Mouse (Mus musculus) limb, embryonic 11.5 days (tissue): ENCODE results near the gene Enpp5. TPM values are rescaled to one million over a fixed set of nuclear protein-coding genes. Genes with fewer than 3 reads are reported as not detected.

Experiments
- ATAC-seq: fragments of 200-750 bp; cut with Nextera tagmentation; 2 replicates; pipeline ENCODE4 v1.8.0; 2017; ENCODE audit warnings: low read depth; ENCODE audit not compliant: insufficient number of reproducible peaks, low FRiP score, low TSS enrichment
- DNase-seq: peaks from one replicate; pipeline ENCODE4 v3.0.0-alpha.2; 2015; ENCODE audit warnings: low spot score
- H3K27ac ChIP-seq: fragments of 300-500 bp; sonication (generic); replicated peaks from 2 replicates; pipeline ENCODE4 v1.5.1; 2014; ENCODE audit warnings: low read depth, mild to moderate bottlenecking, low read length
- H3K27me3 ChIP-seq: fragments of 300-500 bp; sonication (generic); 2 replicates; pipeline ENCODE4 v1.6.1; 2014; ENCODE audit warnings: mild to moderate bottlenecking, low read length, mixed read lengths; ENCODE audit not compliant: control insufficient read depth, insufficient read depth
- H3K36me3 ChIP-seq: fragments of 300-500 bp; sonication (generic); 2 replicates; pipeline ENCODE4 v1.6.1; 2014; ENCODE audit warnings: mild to moderate bottlenecking, low read length, moderate library complexity, mixed read lengths; ENCODE audit not compliant: control insufficient read depth, insufficient read depth
- H3K4me1 ChIP-seq: fragments of 300-500 bp; sonication (generic); 2 replicates; pipeline ENCODE4 v1.6.1; 2014; ENCODE audit warnings: low read length, mixed read lengths; ENCODE audit not compliant: control insufficient read depth, insufficient read depth
- H3K4me2 ChIP-seq: fragments of 300-500 bp; sonication (generic); 2 replicates; pipeline ENCODE4 v1.6.1; 2014; ENCODE audit warnings: low read depth, mild to moderate bottlenecking, moderate library complexity; ENCODE audit not compliant: severe bottlenecking
- H3K4me3 ChIP-seq: fragments of 300-500 bp; sonication (generic); 2 replicates; pipeline ENCODE4 v1.5.1; 2014; ENCODE audit warnings: low read depth, low read length
- H3K9ac ChIP-seq: fragments of 300-500 bp; sonication (generic); 2 replicates; pipeline ENCODE4 v1.6.1; 2014; ENCODE audit warnings: mild to moderate bottlenecking, low read length
- H3K9me3 ChIP-seq: fragments of 300-500 bp; sonication (generic); 2 replicates; pipeline ENCODE4 v1.6.1; 2016; ENCODE audit warnings: low read length; ENCODE audit not compliant: control insufficient read depth
- WGBS: fragments of 180-500 bp; shearing (Covaris S2); extraction: QIAGEN DNeasy Blood & Tissue Kit; methylation state at CpG from one replicate; pipeline ENCODE4 v1.1.7; 2014; 5-methylcytosine and 5-hydroxymethylcytosine counted together
- polyA plus RNA-seq: library from polyadenylated mRNA; unstranded; fragments of >200 nt; fragmentation: Nextera tagmentation; extraction: Ambion mirVana; gene quantifications from 2 replicates; pipeline ENCODE4 v1.2.1, GENCODE M21; 2014

Enpp5 gene
- polyA plus RNA-seq, 1 experiment from 2014 or later = 7.1 TPM

DNA sequence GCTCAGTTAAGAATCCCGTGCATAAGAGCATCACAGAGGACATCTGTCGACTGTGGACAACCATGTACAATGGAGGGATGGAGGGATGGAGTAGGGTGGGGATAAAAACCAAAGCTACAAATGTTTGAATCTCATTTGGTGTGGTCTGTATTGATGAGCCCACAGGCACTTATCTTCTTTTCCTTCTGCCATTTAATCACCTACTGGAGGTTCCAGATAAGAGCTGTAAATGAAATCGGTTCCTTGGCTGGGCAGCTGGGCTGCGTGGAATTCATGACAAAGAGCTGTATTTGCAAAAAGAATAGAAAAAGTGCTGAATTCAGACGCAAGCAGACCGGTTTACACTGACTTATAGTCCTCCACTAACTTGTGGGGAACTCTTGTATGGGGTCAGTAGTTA is 55.5 kb downstream of the Enpp5 start:
- H3K4me3 ChIP-seq = no peak overlapping the region
- no peaks in the 10 kb centered on the region for H3K4me1 ChIP-seq
- no peak for ATAC-seq
- no peak overlapping the region for H3K9ac ChIP-seq
- H3K27ac ChIP-seq = no peak overlapping the region
- H3K9me3 ChIP-seq = no peaks in the 10 kb centered on the region
- 77% methylated on average over 6 of the region's 6 CpGs for WGBS
- no peaks in the 10 kb centered on the region for H3K27me3 ChIP-seq
- no peaks in the 10 kb centered on the region for H3K36me3 ChIP-seq
- no peak for DNase-seq
- H3K4me2 ChIP-seq = no peak overlapping the region

- DNase-seq = no peak
- no peak overlapping the region for H3K4me3 ChIP-seq
- H3K4me1 ChIP-seq = no peaks in the 10 kb centered on the region
- H3K9ac ChIP-seq = no peak overlapping the region
- H3K27ac ChIP-seq = no peak overlapping the region
- H3K27me3 ChIP-seq = no peaks in the 10 kb centered on the region
- no peaks in the 10 kb centered on the region for H3K9me3 ChIP-seq
- ATAC-seq = no peak
- no peaks in the 10 kb centered on the region for H3K36me3 ChIP-seq
- 88% methylated on average over 9 of the region's 9 CpGs for WGBS
- no peak overlapping the region for H3K4me2 ChIP-seq
Observed at GRCm38 (mm10) chr17:44134545-44134944, 55.9 kb downstream of the Enpp5 start.

DNA sequence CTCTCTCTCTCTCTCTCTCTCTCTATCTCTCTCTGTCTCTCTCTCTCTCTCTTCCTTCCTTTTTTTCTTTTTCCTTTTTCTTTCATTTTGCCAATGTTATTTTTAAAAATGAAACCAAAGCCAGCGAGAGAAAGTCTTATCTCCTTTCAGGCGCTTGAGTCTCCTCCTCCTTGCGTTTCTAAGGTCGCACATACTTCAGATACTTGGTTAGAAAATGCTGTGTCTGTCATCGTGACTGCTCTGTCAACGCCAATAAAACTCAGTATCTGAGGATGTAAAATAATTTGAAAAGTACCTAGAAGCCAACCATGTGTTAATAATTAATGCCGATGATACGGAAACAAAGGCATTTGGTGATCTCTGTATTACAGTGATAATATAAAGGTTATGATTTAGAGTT is 57.4 kb downstream of the Enpp5 start:
- Histone ChIP-seq H3K27ac (no peak overlapping the region), H3K4me3 (no peak overlapping the region), H3K9me3 (no peaks in the 10 kb centered on the region), H3K4me2 (no peak overlapping the region), H3K36me3 (no peaks in the 10 kb centered on the region), H3K9ac (no peak overlapping the region), H3K27me3 (no peaks in the 10 kb centered on the region), H3K4me1 (no peaks in the 10 kb centered on the region)
- ATAC-seq (no peak), DNase-seq (no peak)
- 84% methylated on average over 8 of the region's 8 CpGs for WGBS

Other genes starting within 250 kb of the Enpp5 start
- gene Enpp4, start 27.0 kb downstream of the Enpp5 start, polyA plus RNA-seq = 2.5 and 3.7 TPM in 2 replicates
- gene Clic5, start 109.8 kb downstream of the Enpp5 start, polyA plus RNA-seq = 0.09 and 0.27 TPM in 2 replicates